Mouse (Mus musculus): ENCODE measurements around the gene Slc16a5.

GRCm38 (mm10) chr11:115441417-115441816 is 20.9 kb upstream of the Slc16a5 start:
- TF ChIP-seq GATA1 (IDR thresholded peaks at IDR 0.05; ENCODE audit: borderline replicate concordance, low read length) (no peak), FLI1 (IDR thresholded peaks at IDR 0.05; ENCODE audit: low read length) (no peak)
